Mouse (Mus musculus) CH12.LX (cell line): ENCODE data around the gene Fgfr2. TPM values are rescaled to one million over a fixed set of nuclear protein-coding genes. Genes with fewer than 3 reads are reported as not detected.

Source experiments
- DNase-seq: peaks from one replicate; pipeline ENCODE4 v3.0.0-alpha.2; 2013; ENCODE audit errors: extremely low read depth
- H3K27ac ChIP-seq: 2 replicates; pipeline ENCODE4 v1.5.1; 2012; ENCODE audit warnings: low read depth, mild to moderate bottlenecking, control low read depth, moderate library complexity; ENCODE audit not compliant: insufficient read depth
- H3K27me3 ChIP-seq: replicated peaks from 2 replicates; pipeline ENCODE3; 2012; ENCODE audit warnings: inconsistent platforms
- H3K36me3 ChIP-seq, 2 experiments: replicated peaks in 1 of 2; 2 replicates each; pipeline versions ENCODE3 to v1.6.1; 2012; ENCODE audit warnings: inconsistent platforms in 1 of 2, low read length in 1 of 2, mild to moderate bottlenecking in 1 of 2, mixed read lengths in 1 of 2, moderate library complexity in 1 of 2; ENCODE audit not compliant: control insufficient read depth in 1 of 2, insufficient read depth in 1 of 2
- H3K4me1 ChIP-seq, 2 experiments: 2 replicates each; pipeline ENCODE4 v1.6.1; 2012; ENCODE audit warnings: inconsistent platforms in 1 of 2, moderate library complexity in 1 of 2; ENCODE audit not compliant: insufficient read depth in 2 of 2, control insufficient read depth in 1 of 2
- H3K4me2 ChIP-seq: 2 replicates; pipeline ENCODE4 v1.6.1; 2012; ENCODE audit warnings: low read depth, mild to moderate bottlenecking, control low read depth; ENCODE audit not compliant: poor library complexity, insufficient read depth, severe bottlenecking
- H3K4me3 ChIP-seq, 3 experiments: fragments of 150-350 bp in 1 of 3; sonication (generic) in 1 of 3; replicated peaks in 1 of 3; 2 replicates each; pipeline versions ENCODE3 to v1.5.1; 2011 to 2012; ENCODE audit warnings: low read depth in 2 of 3, low read length in 2 of 3, mild to moderate bottlenecking in 2 of 3, moderate library complexity in 2 of 3, control low read depth in 1 of 3, improper control_type of control experiment in 1 of 3, inconsistent platforms in 1 of 3, mixed read lengths in 1 of 3; ENCODE audit not compliant: poor library complexity in 1 of 3
- H3K79me2 ChIP-seq: replicated peaks from 2 replicates; pipeline ENCODE4 v1.6.1; 2012; ENCODE audit warnings: mild to moderate bottlenecking, moderate library complexity; ENCODE audit not compliant: control insufficient read depth, poor library complexity, insufficient read depth, severe bottlenecking; ENCODE audit errors: extremely low read depth
- H3K9ac ChIP-seq: 2 replicates; pipeline ENCODE4 v1.6.1; 2012; ENCODE audit warnings: low read depth, mild to moderate bottlenecking, control low read depth, moderate library complexity; ENCODE audit not compliant: insufficient read depth
- H3K9me3 ChIP-seq: replicated peaks from 2 replicates; pipeline ENCODE3; 2012; ENCODE audit warnings: low read length, inconsistent platforms, mixed read lengths
- EP300 ChIP-seq: IDR thresholded peaks from 2 replicates; pipeline ENCODE4 v1.6.1; 2011; ENCODE audit warnings: low read length, improper control_type of control experiment
- KAT2A ChIP-seq: IDR thresholded peaks from 2 replicates; pipeline ENCODE4 v1.6.1; 2012; ENCODE audit warnings: low read length, improper control_type of control experiment, inconsistent platforms; ENCODE audit not compliant: insufficient replicate concordance
- MAZ ChIP-seq: IDR thresholded peaks from 2 replicates; pipeline ENCODE4 v1.6.1; 2012; ENCODE audit warnings: low read depth, mild to moderate bottlenecking, inconsistent platforms, low read length, improper control_type of control experiment, moderate library complexity
- MEF2A ChIP-seq: IDR thresholded peaks from 2 replicates; pipeline ENCODE4 v1.6.1; 2014; ENCODE audit warnings: low read depth, mild to moderate bottlenecking, inconsistent platforms, low read length, improper control_type of control experiment, borderline replicate concordance
- MYC ChIP-seq: IDR thresholded peaks from 2 replicates; pipeline ENCODE4 v1.6.1; 2011; ENCODE audit warnings: low read depth, mild to moderate bottlenecking, improper control_type of control experiment, low read length
- NELFE ChIP-seq: IDR thresholded peaks from 2 replicates; pipeline ENCODE4 v1.6.1; 2011; ENCODE audit warnings: low read depth, low read length, improper control_type of control experiment
- PAX5 ChIP-seq: IDR thresholded peaks from 2 replicates; pipeline ENCODE4 v1.6.1; 2012; ENCODE audit warnings: low read length, inconsistent platforms, mixed read lengths
- RAD21 ChIP-seq: IDR thresholded peaks from 2 replicates; pipeline ENCODE4 v1.6.1; 2011; ENCODE audit warnings: low read depth, mild to moderate bottlenecking, low read length, improper control_type of control experiment, moderate library complexity
- SIN3A ChIP-seq: IDR thresholded peaks from 2 replicates; pipeline ENCODE4 v1.6.1; 2012; ENCODE audit warnings: low read length, improper control_type of control experiment, inconsistent platforms
- SMC3 ChIP-seq: IDR thresholded peaks from 2 replicates; pipeline ENCODE4 v1.6.1; 2011; ENCODE audit warnings: low read depth, low read length, improper control_type of control experiment
- TBP ChIP-seq: conservative IDR thresholded peaks from 2 replicates; pipeline ENCODE4 v1.6.1; 2011; ENCODE audit warnings: low read depth, low read length, improper control_type of control experiment
- TCF12 ChIP-seq: IDR thresholded peaks from 2 replicates; pipeline ENCODE4 v1.6.1; 2014; ENCODE audit warnings: low read depth, mild to moderate bottlenecking, inconsistent platforms, low read length, improper control_type of control experiment
- UBTF ChIP-seq: IDR thresholded peaks from 2 replicates; pipeline ENCODE4 v1.6.1; 2012; ENCODE audit warnings: low read depth, mild to moderate bottlenecking, inconsistent platforms, low read length, improper control_type of control experiment, moderate library complexity
- USF1 ChIP-seq: IDR thresholded peaks from 2 replicates; pipeline ENCODE4 v1.6.1; 2014; ENCODE audit warnings: low read depth, mild to moderate bottlenecking, inconsistent platforms, low read length, improper control_type of control experiment
- USF2 ChIP-seq: conservative IDR thresholded peaks from 2 replicates; pipeline ENCODE4 v1.6.1; 2011; ENCODE audit warnings: low read depth, low read length, improper control_type of control experiment
- ZC3H11A ChIP-seq: IDR thresholded peaks from 2 replicates; pipeline ENCODE4 v1.6.1; 2012; ENCODE audit warnings: low read depth, mild to moderate bottlenecking, inconsistent platforms, low read length, improper control_type of control experiment
- ZKSCAN1 ChIP-seq: IDR thresholded peaks from 2 replicates; pipeline ENCODE4 v1.6.1; 2012; ENCODE audit warnings: low read depth, inconsistent platforms, low read length, improper control_type of control experiment, borderline replicate concordance
- ZNF384 ChIP-seq: IDR thresholded peaks from 2 replicates; pipeline ENCODE4 v1.6.1; 2012; ENCODE audit warnings: low read depth, low read length, improper control_type of control experiment, inconsistent platforms
- dilution Hi-C: fragments of 300-500 bp; cut with MboI; formaldehyde crosslinking; loops from 2 replicates; pipeline ENCODE4 v1.14.3; 2020; ENCODE audit warnings: low sequenced_read_pairs; ENCODE audit not compliant: extremely low pct_unique_long_range_greater_than_20kb, extremely low pct_ligation_motif_present
- in situ Hi-C: fragments of 300-500 bp; cut with MboI; formaldehyde crosslinking; loops from 3 replicates; pipeline ENCODE4 v1.14.3; 2019; ENCODE audit warnings: low sequenced_read_pairs, low pct_ligation_motif_present, low pct_unique_long_range_greater_than_20kb, mixed read lengths
- polyA plus RNA-seq: library from polyadenylated mRNA; unstranded; fragments of >175 nt; gene quantifications from 2 replicates; pipeline ENCODE4 v1.2.1, GENCODE M21; 2012; ENCODE audit warnings: low read depth; ENCODE audit not compliant: insufficient read length
- total RNA-seq, 2 experiments: library from RNA; depleted of rRNA; stranded (reverse); fragments of 300-350 nt in 1 of 2; fragments of >200 nt in 1 of 2; gene quantifications; 2 replicates each; pipeline ENCODE4 v1.2.3; 2012 to 2014

Fgfr2 gene
- total and polyA plus RNA-seq, 3 experiments = not detected

DNA sequence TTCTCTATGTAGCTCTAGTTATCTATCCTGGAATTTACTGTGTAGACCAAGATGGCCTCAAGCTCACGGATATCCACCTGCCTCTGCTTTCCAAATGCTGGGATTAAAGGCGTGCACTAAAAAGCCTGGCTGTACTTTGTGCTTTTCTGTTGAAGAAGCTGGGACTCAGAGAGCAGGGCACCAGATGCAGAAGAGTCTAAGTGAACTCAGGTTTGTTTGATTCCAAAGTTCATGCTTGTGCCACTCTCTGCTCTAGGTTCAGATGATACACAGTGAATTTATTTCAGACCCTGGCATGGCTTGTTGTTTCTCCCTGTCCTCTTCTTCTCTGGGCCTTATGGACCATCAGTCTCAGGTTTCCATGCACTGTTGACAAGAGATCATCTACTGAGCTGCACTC lies 197.9 kb downstream of the Fgfr2 start:
- DNase-seq = no peak

GRCm38 (mm10) chr7:132921971-132922370 lies 201.2 kb downstream of the Fgfr2 start:
- H3K36me3 ChIP-seq = no peaks in the 10 kb centered on the region
- dilution Hi-C loops = no loop called here
- no peak overlapping the region for H3K4me3 ChIP-seq
- TF ChIP-seq ZNF384 = no peak
- no peak for TF ChIP-seq RAD21
- TF ChIP-seq KAT2A = no peak
- no peak for TF ChIP-seq USF2
- no peak for TF ChIP-seq NELFE
- TF ChIP-seq MEF2A = no peak
- no peak for TF ChIP-seq TBP
- TF ChIP-seq ZC3H11A = no peak
- TF ChIP-seq, all 38 proteins: peak for 0
- no peak for DNase-seq
- Histone ChIP-seq H3K27me3 (peaks cover 3% of the 10 kb centered on the region), H3K79me2 (no peaks in the 10 kb centered on the region), H3K4me2 (no peak overlapping the region), H3K9ac (no peak overlapping the region), H3K4me1 (no peaks in the 10 kb centered on the region), H3K9me3 (peaks cover 8% of the 10 kb centered on the region), H3K27ac (no peak overlapping the region)
- in situ Hi-C loops = no loop called here

More for the DNA sequence above, 197.9 kb downstream of the Fgfr2 start:
- dilution Hi-C loops = no loop called here
- no peaks in the 10 kb centered on the region for H3K27me3 ChIP-seq
- H3K9me3 ChIP-seq = no peaks in the 10 kb centered on the region
- H3K4me2 ChIP-seq = no peak overlapping the region
- H3K4me3 ChIP-seq = no peak overlapping the region
- no peak overlapping the region for H3K27ac ChIP-seq
- TF ChIP-seq PAX5 (no peak), TCF12 (no peak), SIN3A (no peak), UBTF (no peak), MYC (no peak), EP300 (no peak), ZKSCAN1 (no peak), MEF2A (no peak), MAZ (no peak), ZC3H11A (no peak), TBP (no peak), SMC3 (no peak), USF1 (no peak)
- TF ChIP-seq, all 38 proteins: peak for 0
- Histone ChIP-seq H3K9ac (no peak overlapping the region), H3K4me1 (no peaks in the 10 kb centered on the region; a peak in 1 of 4 replicates), H3K36me3 (no peaks in the 10 kb centered on the region), H3K79me2 (no peaks in the 10 kb centered on the region)
- in situ Hi-C loops = no loop called here
